Mouse (Mus musculus) left cerebral cortex, postnatal 36 days (tissue): Measurements from ENCODE around the gene Zc3h13. TPM values are rescaled to one million over a fixed set of nuclear protein-coding genes. Genes with fewer than 3 reads are reported as not detected.

Experiments
- microRNA-seq: library from miRNA; unstranded; fragments of <30 nt; microRNA quantifications from one replicate; pipeline ENCODE4 v1.2.0, GENCODE M21; 2022
- total RNA-seq, 2 experiments: library from RNA; stranded (reverse); gene quantifications; 2 replicates each; pipeline ENCODE4 v1.2.3; 2021

The Zc3h13 gene
- total RNA-seq, 2 experiments from 2014 or later: 51.1 to 54.6 TPM

Small RNAs within 50 kb of the gene (microRNA-seq; reads per million reads assigned to microRNA genes)
- not detected for gene Gm44482

Other genes with a start within 250 kb of the Zc3h13 start
- gene Lrrc63, start 153.5 kb upstream of the Zc3h13 start, total RNA-seq: under 1 TPM in 1 of 2 experiments, not detected in 1; 0.12 TPM
- gene Lcp1, start 153.3 kb upstream of the Zc3h13 start, total RNA-seq: 1 to 10 TPM; 6.2 to 9.0 TPM
- not detected for gene Cpb2, start 42.1 kb upstream of the Zc3h13 start, total RNA-seq
- gene Siah3, start 171.6 kb downstream of the Zc3h13 start, total RNA-seq: 1 to 10 TPM; 6.7 to 7.5 TPM